Mouse (Mus musculus) bone marrow macrophage, adult 2 months (primary cell): Measurements from ENCODE around the gene Cd40lg.

Experiments used
- CTCF ChIP-seq: IDR thresholded peaks from 2 replicates; pipeline ENCODE4 v1.5.1; 2012; ENCODE audit warnings: low read depth, mild to moderate bottlenecking, low read length, moderate library complexity
- POLR2A ChIP-seq: IDR thresholded peaks from 2 replicates; pipeline ENCODE4 v1.6.1; 2012; ENCODE audit warnings: mild to moderate bottlenecking, low read depth, low read length, borderline replicate concordance

GRCm38 (mm10) chrX:57210591-57210990, 1.4 kb upstream of the Cd40lg start:
- TF ChIP-seq POLR2A (no peak), CTCF (no peak)
